Mouse (Mus musculus): ENCODE measurements around the gene BC049352. TPM values are rescaled to one million over a fixed set of nuclear protein-coding genes. Genes with fewer than 3 reads are reported as not detected.

Gene BC049352
- polyA plus RNA-seq, 1 experiment from 2014 or later, result not detected

DNA sequence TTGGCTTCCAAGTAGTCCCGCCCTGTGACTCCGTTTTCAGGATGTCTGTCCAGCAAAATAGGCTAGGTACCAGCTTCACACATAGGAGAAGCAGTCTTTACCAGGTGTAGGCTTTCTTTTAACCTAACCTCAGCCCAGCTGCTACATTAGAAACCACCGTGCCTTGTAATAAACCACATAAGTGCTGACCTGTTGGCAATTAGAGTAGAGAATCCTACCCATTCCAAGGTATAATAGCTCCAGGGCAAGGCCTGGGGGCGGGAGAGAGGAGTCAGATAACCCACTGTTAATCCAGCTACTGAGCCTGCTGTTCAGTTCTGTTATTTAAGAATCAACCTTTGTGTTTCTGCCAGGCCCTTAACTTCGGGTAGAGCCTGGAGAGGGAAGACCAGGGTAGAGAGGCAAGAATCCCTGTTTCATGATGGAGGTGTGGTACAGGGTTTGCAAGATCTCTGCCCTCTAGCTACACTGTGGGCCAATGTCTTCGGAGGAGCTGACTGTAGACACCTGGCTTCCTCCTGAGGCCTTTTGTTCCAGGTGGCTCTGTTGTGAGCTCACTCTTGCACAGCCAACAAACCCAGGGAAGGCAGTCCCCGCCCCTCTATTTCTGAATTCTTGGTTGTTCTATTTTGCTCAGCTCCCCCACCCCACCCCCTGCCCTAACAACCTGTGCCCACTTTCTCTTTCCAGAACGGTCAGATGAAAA lies 14.5 kb downstream of the BC049352 start:
- Histone ChIP-seq H3K27me3 (ENCODE audit: control insufficient read depth, insufficient read depth, low read length) (no peaks in the 10 kb centered on the region), H3K4me2 (ENCODE audit: low read length) (no peak overlapping the region), H3K9ac (ENCODE audit: low read length) (no peak overlapping the region), H3K36me3 (ENCODE audit: control insufficient read depth, insufficient read depth, low read length) (no peaks in the 10 kb centered on the region), H3K9me3 (ENCODE audit: control insufficient read depth, low read length) (no peaks in the 10 kb centered on the region), H3K27ac (replicated peaks in 1 of 2; ENCODE audit: control insufficient read depth in 1 of 2, insufficient read depth in 1 of 2, low read depth in 2 of 2, low read length in 2 of 2) (no peak overlapping the region), H3K4me1 (ENCODE audit: control insufficient read depth in 2 of 2, insufficient read depth in 2 of 2, low read length in 2 of 2) (no peaks in the 10 kb centered on the region), H3K4me3 (ENCODE audit: control insufficient read depth in 1 of 2, insufficient read depth in 1 of 2, low read depth in 1 of 2, low read length in 2 of 2) (no peak overlapping the region)
- ATAC-seq (ENCODE audit: insufficient number of reproducible peaks, insufficient read depth, low FRiP score, low read depth), result no peak
- 70% methylated on average over 8 of the region's 8 CpGs for WGBS

DNA sequence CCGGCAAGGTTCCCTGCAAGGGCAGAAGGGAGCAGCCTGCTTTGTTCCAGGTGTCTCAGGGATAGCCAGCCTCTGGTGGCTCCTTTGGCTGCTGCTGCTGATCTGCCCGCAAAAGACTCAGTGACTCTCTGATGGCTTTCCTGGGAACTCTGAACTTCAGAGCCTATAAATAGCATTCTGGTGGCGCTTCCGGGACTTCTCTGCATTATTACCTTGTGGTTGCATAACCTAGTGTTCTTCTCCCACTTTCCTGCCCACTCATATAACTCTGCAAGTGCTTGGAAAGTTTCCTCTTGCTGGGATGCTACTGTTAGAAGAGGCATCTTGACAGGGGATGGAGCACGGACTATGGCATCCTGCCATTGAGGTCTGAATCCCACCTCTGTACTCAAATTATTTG lies 15.7 kb downstream of the BC049352 start:
- no peak for ATAC-seq (ENCODE audit: insufficient number of reproducible peaks, insufficient read depth, low FRiP score, low read depth)
- Histone ChIP-seq H3K9me3 (ENCODE audit: control insufficient read depth, low read length) (no peaks in the 10 kb centered on the region), H3K27me3 (ENCODE audit: control insufficient read depth, insufficient read depth, low read length) (no peaks in the 10 kb centered on the region), H3K4me2 (ENCODE audit: low read length) (no peak overlapping the region), H3K4me1 (ENCODE audit: control insufficient read depth in 2 of 2, insufficient read depth in 2 of 2, low read length in 2 of 2) (no peaks in the 10 kb centered on the region), H3K36me3 (ENCODE audit: control insufficient read depth, insufficient read depth, low read length) (no peaks in the 10 kb centered on the region), H3K27ac (replicated peaks in 1 of 2; ENCODE audit: control insufficient read depth in 1 of 2, insufficient read depth in 1 of 2, low read depth in 2 of 2, low read length in 2 of 2) (no peak overlapping the region), H3K9ac (ENCODE audit: low read length) (no peak overlapping the region), H3K4me3 (ENCODE audit: control insufficient read depth in 1 of 2, insufficient read depth in 1 of 2, low read depth in 1 of 2, low read length in 2 of 2) (no peak overlapping the region)
- 58% methylated on average over 5 of the region's 5 CpGs for WGBS

DNA sequence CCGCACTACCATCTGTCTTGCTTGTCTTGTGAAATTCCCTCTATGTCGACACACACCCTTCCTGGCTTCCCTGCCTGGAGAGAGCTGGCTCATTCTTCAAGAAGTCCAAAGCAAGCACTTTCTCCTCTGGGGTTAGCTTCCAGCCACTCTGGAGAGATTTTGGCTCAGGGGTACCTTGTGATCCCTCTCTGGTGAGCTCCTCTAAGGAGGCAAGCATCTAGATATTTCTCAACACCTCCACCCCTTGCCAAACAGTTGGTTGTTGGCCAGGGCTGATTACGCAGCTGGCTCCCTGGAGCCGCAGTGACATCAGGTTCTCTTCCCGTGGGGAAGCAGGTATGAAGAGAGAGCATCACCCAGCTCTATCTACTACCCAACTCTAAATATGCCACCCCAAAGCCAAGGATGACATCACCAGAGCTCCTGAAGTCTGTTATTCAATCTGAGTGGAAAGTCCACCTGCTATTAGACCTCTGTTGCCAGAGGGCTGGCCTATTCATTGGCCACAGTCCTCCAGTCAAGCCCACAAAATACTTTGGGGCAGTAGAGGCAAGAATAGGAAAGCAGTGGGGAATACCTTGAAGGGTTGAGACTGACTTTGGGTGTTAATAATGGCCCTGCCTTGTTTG lies 19.6 kb downstream of the BC049352 start:
- WGBS, result 77% methylated on average over 5 of the region's 5 CpGs

DNA sequence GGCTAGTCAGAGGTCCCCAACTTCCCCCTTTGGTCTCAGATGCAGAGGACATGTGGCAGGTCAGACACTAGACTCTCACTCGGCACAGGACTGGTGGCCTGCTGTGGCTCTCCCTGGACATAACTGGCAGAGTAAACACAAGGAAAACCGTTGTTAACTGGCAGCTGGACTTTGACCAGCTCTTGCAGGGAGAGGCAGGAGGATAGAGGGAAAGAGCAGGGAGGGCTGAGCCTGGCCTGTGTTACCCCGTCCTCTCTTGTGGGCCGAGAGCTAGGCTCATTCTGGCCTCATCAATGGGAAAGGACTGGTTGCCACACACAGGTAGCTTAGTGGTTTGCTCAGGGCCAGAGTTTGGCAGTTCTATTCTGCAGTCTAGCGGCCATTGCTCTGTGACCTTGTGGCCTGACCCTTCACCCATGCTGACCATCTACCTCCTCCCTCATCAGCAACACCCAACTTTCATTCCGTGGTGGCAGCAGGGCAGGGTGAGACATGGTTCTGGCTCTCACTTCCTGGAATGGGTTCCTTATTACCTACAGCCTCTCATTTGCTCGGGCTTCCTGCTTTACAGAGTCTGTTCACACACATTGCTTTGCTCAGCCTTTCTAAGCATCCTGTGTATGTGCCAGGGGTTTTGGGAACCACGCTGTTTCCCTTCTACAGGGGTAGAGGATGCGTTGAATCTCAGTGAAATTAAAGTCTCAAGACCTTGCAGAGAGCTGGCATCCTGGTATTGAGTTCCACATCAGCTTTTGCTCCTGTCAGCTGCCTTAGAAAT lies 20.4 kb downstream of the BC049352 start:
- H3K4me2 ChIP-seq (ENCODE audit: low read length), result no peak overlapping the region
- 64% methylated on average over 9 of the region's 9 CpGs for WGBS
- no peak overlapping the region for H3K9ac ChIP-seq (ENCODE audit: low read length)
- no peaks in the 10 kb centered on the region for H3K9me3 ChIP-seq (ENCODE audit: control insufficient read depth, low read length)
- no peak for ATAC-seq (ENCODE audit: insufficient number of reproducible peaks, insufficient read depth, low FRiP score, low read depth)
- H3K27ac ChIP-seq (replicated peaks in 1 of 2; ENCODE audit: control insufficient read depth in 1 of 2, insufficient read depth in 1 of 2, low read depth in 2 of 2, low read length in 2 of 2), result no peak overlapping the region
- H3K27me3 ChIP-seq (ENCODE audit: control insufficient read depth, insufficient read depth, low read length), result no peaks in the 10 kb centered on the region
- no peak overlapping the region for H3K4me3 ChIP-seq (ENCODE audit: control insufficient read depth in 1 of 2, insufficient read depth in 1 of 2, low read depth in 1 of 2, low read length in 2 of 2)
- no peaks in the 10 kb centered on the region for H3K4me1 ChIP-seq (ENCODE audit: control insufficient read depth in 2 of 2, insufficient read depth in 2 of 2, low read length in 2 of 2)
- H3K36me3 ChIP-seq (ENCODE audit: control insufficient read depth, insufficient read depth, low read length), result no peaks in the 10 kb centered on the region

More for the DNA sequence above, 19.6 kb downstream of the BC049352 start:
- H3K27me3 ChIP-seq (ENCODE audit: control insufficient read depth, insufficient read depth, low read length), result no peaks in the 10 kb centered on the region
- no peak overlapping the region for H3K9ac ChIP-seq (ENCODE audit: low read length)
- H3K27ac ChIP-seq (replicated peaks in 1 of 2; ENCODE audit: control insufficient read depth in 1 of 2, insufficient read depth in 1 of 2, low read depth in 2 of 2, low read length in 2 of 2), result no peak overlapping the region
- no peaks in the 10 kb centered on the region for H3K9me3 ChIP-seq (ENCODE audit: control insufficient read depth, low read length)
- no peak for ATAC-seq (ENCODE audit: insufficient number of reproducible peaks, insufficient read depth, low FRiP score, low read depth)
- no peaks in the 10 kb centered on the region for H3K4me1 ChIP-seq (ENCODE audit: control insufficient read depth in 2 of 2, insufficient read depth in 2 of 2, low read length in 2 of 2)
- no peak overlapping the region for H3K4me2 ChIP-seq (ENCODE audit: low read length)
- no peak overlapping the region for H3K4me3 ChIP-seq (ENCODE audit: control insufficient read depth in 1 of 2, insufficient read depth in 1 of 2, low read depth in 1 of 2, low read length in 2 of 2)
- no peaks in the 10 kb centered on the region for H3K36me3 ChIP-seq (ENCODE audit: control insufficient read depth, insufficient read depth, low read length)

DNA sequence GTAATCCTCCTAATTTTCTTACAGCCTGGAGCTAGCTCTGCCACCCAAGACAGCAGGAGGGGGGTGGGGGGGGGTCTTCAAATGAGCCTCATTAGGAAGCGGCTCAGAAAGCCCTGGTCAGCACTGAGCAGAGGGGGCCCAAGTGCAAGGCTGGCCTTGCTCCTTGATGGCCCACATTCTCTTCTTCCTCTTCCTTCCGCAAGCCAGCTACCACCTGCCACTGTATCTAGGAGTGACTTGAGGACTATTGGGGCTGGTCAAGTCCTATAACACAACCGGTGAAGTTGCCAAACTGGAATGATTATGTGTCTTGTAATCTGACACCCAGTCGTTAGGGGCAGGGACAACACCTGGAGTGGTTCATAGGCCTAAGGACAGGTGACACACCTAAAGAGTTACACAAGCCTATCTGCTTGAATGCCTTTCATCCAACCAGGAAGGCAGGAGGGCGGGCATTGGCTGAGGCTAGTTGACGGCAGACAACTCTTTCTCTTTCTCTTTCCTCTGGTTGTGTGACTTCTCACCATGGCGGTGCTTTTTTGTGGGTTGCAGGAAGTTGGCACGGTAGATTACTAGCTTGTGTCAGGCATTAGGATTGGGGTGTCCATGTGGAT lies 22.1 kb downstream of the BC049352 start, which contains the start of gene Tmprss4:
TSS of gene Tmprss4 (minus strand) at position 296 of the 614 bp plus-strand sequence.
- H3K36me3 ChIP-seq (ENCODE audit: control insufficient read depth, insufficient read depth, low read length), result no peaks in the 10 kb centered on the region
- no peak for ATAC-seq (ENCODE audit: insufficient number of reproducible peaks, insufficient read depth, low FRiP score, low read depth)
- no peak within 1 kb of the TSS for H3K27ac ChIP-seq (replicated peaks in 1 of 2; ENCODE audit: control insufficient read depth in 1 of 2, insufficient read depth in 1 of 2, low read depth in 2 of 2, low read length in 2 of 2)
- no peak within 1 kb of the TSS for H3K9ac ChIP-seq (ENCODE audit: low read length)
- no peaks in the 10 kb centered on the region for H3K9me3 ChIP-seq (ENCODE audit: control insufficient read depth, low read length)
- no peaks in the 10 kb centered on the region for H3K4me1 ChIP-seq (ENCODE audit: control insufficient read depth in 2 of 2, insufficient read depth in 2 of 2, low read length in 2 of 2)
- WGBS, result 73% methylated on average over 8 of the region's 8 CpGs
- no peak within 1 kb of the TSS for H3K4me3 ChIP-seq (ENCODE audit: control insufficient read depth in 1 of 2, insufficient read depth in 1 of 2, low read depth in 1 of 2, low read length in 2 of 2)
- peaks cover 4% of the 10 kb centered on the region; the same call in 1 of the 2 replicates for H3K27me3 ChIP-seq (ENCODE audit: control insufficient read depth, insufficient read depth, low read length)
- H3K4me2 ChIP-seq (ENCODE audit: low read length), result no peak within 1 kb of the TSS

DNA sequence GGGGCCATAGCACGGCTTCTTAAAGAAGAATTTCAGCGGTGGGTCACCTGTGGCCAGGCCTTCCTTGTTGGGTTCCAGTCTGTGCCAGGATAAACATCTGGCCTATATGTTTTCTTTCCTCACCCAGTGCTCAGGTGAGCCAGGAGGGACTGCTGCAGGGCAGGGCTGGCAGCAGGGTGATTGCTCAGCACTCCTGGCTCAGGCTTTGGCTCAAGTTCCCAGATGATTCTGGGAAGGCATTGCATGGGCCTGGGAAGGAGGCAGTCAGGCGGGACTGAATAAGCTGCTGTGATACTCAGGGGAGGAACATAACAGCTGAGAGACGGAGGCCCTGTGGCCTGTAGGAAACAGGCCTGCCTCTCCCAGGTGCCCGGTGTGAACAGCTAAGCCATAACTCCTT lies 23.3 kb downstream of the BC049352 start:
- no peaks in the 10 kb centered on the region for H3K36me3 ChIP-seq (ENCODE audit: control insufficient read depth, insufficient read depth, low read length)
- no peak overlapping the region for H3K4me2 ChIP-seq (ENCODE audit: low read length)
- H3K9ac ChIP-seq (ENCODE audit: low read length), result no peak overlapping the region
- ATAC-seq (ENCODE audit: insufficient number of reproducible peaks, insufficient read depth, low FRiP score, low read depth), result no peak
- H3K27me3 ChIP-seq (ENCODE audit: control insufficient read depth, insufficient read depth, low read length), result peaks cover 4% of the 10 kb centered on the region; the same call in 1 of the 2 replicates
- no peaks in the 10 kb centered on the region for H3K9me3 ChIP-seq (ENCODE audit: control insufficient read depth, low read length)
- H3K4me1 ChIP-seq (ENCODE audit: control insufficient read depth in 2 of 2, insufficient read depth in 2 of 2, low read length in 2 of 2), result no peaks in the 10 kb centered on the region
- no peak overlapping the region for H3K4me3 ChIP-seq (ENCODE audit: control insufficient read depth in 1 of 2, insufficient read depth in 1 of 2, low read depth in 1 of 2, low read length in 2 of 2)
- 78% methylated on average over 5 of the region's 5 CpGs for WGBS
- no peak overlapping the region for H3K27ac ChIP-seq (replicated peaks in 1 of 2; ENCODE audit: control insufficient read depth in 1 of 2, insufficient read depth in 1 of 2, low read depth in 2 of 2, low read length in 2 of 2)

DNA sequence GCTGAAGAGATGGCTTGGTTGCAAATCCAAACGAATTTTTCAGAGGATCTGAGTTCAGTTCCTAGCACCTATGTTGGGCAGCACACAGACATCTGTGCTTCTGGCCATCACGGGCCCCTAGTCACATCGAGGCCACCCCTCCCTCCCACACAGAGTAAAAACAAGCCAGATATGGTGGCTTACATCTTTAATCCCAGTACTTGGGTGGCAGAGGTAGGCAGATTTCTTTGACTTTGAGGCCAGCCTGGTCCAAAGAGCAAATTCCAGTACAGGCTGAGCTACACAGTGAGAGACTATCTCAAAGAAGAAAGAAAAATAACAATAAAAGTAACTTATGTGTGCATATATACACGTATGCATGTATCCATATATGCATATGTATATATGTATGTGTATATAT lies 24.3 kb downstream of the BC049352 start:
- no peak overlapping the region for H3K27ac ChIP-seq (replicated peaks in 1 of 2; ENCODE audit: control insufficient read depth in 1 of 2, insufficient read depth in 1 of 2, low read depth in 2 of 2, low read length in 2 of 2)
- H3K9me3 ChIP-seq (ENCODE audit: control insufficient read depth, low read length), result no peaks in the 10 kb centered on the region
- H3K4me3 ChIP-seq (ENCODE audit: control insufficient read depth in 1 of 2, insufficient read depth in 1 of 2, low read depth in 1 of 2, low read length in 2 of 2), result no peak overlapping the region
- 64% methylated on average over 4 of the region's 4 CpGs for WGBS
- no peaks in the 10 kb centered on the region for H3K36me3 ChIP-seq (ENCODE audit: control insufficient read depth, insufficient read depth, low read length)
- H3K9ac ChIP-seq (ENCODE audit: low read length), result no peak overlapping the region
- H3K4me2 ChIP-seq (ENCODE audit: low read length), result no peak overlapping the region
- no peak for ATAC-seq (ENCODE audit: insufficient number of reproducible peaks, insufficient read depth, low FRiP score, low read depth)
- H3K4me1 ChIP-seq (ENCODE audit: control insufficient read depth in 2 of 2, insufficient read depth in 2 of 2, low read length in 2 of 2), result no peaks in the 10 kb centered on the region
- peaks cover 4% of the 10 kb centered on the region; the same call in 1 of the 2 replicates for H3K27me3 ChIP-seq (ENCODE audit: control insufficient read depth, insufficient read depth, low read length)

All from heart, embryonic 14.5 days (tissue).